In genomic region chr4:58999686-59000085, GRCm38 (mm10) we compare ENCODE assay signal across 10 mouse cellular contexts. TPM values are rescaled to one million over a fixed set of nuclear protein-coding genes. Genes with fewer than 3 reads are reported as not detected.
DNase-seq lines count a peak whose midpoint lies in the region; ATAC-seq and TF ChIP-seq lines count a peak whose summit lies in the region.
"Had no signal": no experiment of that assay in that cellular context is flagged by ENCODE, and none has a peak within 500 bp of the region (broad histone marks: within the 10 kb centered on the region; RNA-seq: fewer than 3 reads in every experiment).

No protein-coding gene starts in this region.

- TF ChIP-seq POLR2A in cortical plate, adult 2 months (IDR thresholded peaks at IDR 0.05; ENCODE audit: extremely low read depth, insufficient read depth, low read length): no peak
- TF ChIP-seq POLR2A in olfactory bulb, adult 2 months (IDR thresholded peaks at IDR 0.05; ENCODE audit: insufficient read depth, low read depth, low read length): no peak

- TF ChIP-seq CTCF in cortical plate, adult 2 months (IDR thresholded peaks at IDR 0.05; ENCODE audit: extremely low read depth, insufficient read depth, low read length): peak; percentile 84
- TF ChIP-seq CTCF in olfactory bulb, adult 2 months (IDR thresholded peaks at IDR 0.05; ENCODE audit: insufficient read depth, low read depth, low read length): peak; percentile 48; the same call in 1 of the 2 replicates

- no peak overlapping the region for H3K4me2 ChIP-seq in intestine, embryonic 14.5 days (ENCODE audit: low read length)
- H3K4me2 ChIP-seq in intestine, embryonic 15.5 days (replicated peaks): no peak overlapping the region
- H3K4me2 ChIP-seq: embryonic facial prominence, embryonic 15.5 days; neural tube, embryonic 13.5 days had no signal

- no peak overlapping the region for H3K27ac ChIP-seq in intestine, embryonic 14.5 days (ENCODE audit: low read depth)
- H3K27ac ChIP-seq in intestine, embryonic 15.5 days: no peak overlapping the region
- no peak overlapping the region for H3K27ac ChIP-seq in cortical plate, adult 2 months (ENCODE audit: insufficient read depth, low read length)
- no peak overlapping the region for H3K27ac ChIP-seq in olfactory bulb, adult 2 months (ENCODE audit: insufficient read depth, low read depth, low read length)
- H3K27ac ChIP-seq: embryonic facial prominence, embryonic 15.5 days; neural tube, embryonic 13.5 days had no signal

- no peaks in the 10 kb centered on the region for H3K9me3 ChIP-seq in intestine, embryonic 14.5 days (ENCODE audit: control insufficient read depth, low read length)
- no peaks in the 10 kb centered on the region for H3K9me3 ChIP-seq in intestine, embryonic 15.5 days
- H3K9me3 ChIP-seq: embryonic facial prominence, embryonic 15.5 days; neural tube, embryonic 13.5 days had no signal

- no peaks in the 10 kb centered on the region for H3K27me3 ChIP-seq in intestine, embryonic 14.5 days (replicated peaks; ENCODE audit: control insufficient read depth, insufficient read depth, low read length)
- no peaks in the 10 kb centered on the region for H3K27me3 ChIP-seq in intestine, embryonic 15.5 days (replicated peaks)
- H3K27me3 ChIP-seq: embryonic facial prominence, embryonic 15.5 days; neural tube, embryonic 13.5 days had no signal

- WGBS in intestine, embryonic 14.5 days: 9% methylated on average over 2 of the region's 2 CpGs
- WGBS in intestine, embryonic 15.5 days: 5% methylated on average over 2 of the region's 2 CpGs
- 1% methylated on average over 2 of the region's 2 CpGs for WGBS in olfactory bulb, adult 2 months

- no peaks in the 10 kb centered on the region for H3K36me3 ChIP-seq in intestine, embryonic 14.5 days (ENCODE audit: control insufficient read depth, insufficient read depth, low read length)
- no peaks in the 10 kb centered on the region for H3K36me3 ChIP-seq in intestine, embryonic 15.5 days
- H3K36me3 ChIP-seq: embryonic facial prominence, embryonic 15.5 days; neural tube, embryonic 13.5 days had no signal

- ATAC-seq in intestine, embryonic 14.5 days (replicated peaks; ENCODE audit: low FRiP score, low TSS enrichment, low read depth): no peak
- no peak for ATAC-seq in intestine, embryonic 15.5 days

- DNase-seq in intestine, embryonic 14.5 days (ENCODE audit: low spot score): peak; percentile 82
- DNase-seq in ZHBTc4 (ENCODE audit: low read depth, low spot score): peak; percentile 74
- peak; percentile 79 to 86 for DNase-seq in heart, postnatal 10 days
- peak; percentile 20 to 67 for DNase-seq in left cerebral cortex, adult 8-10 months (ENCODE audit: low spot score in 2 of 2)
- peak; percentile 69 for DNase-seq in testis, postnatal 14 days (ENCODE audit: low spot score)

- H3K9ac ChIP-seq in intestine, embryonic 14.5 days (ENCODE audit: low read length): no peak overlapping the region
- no peak overlapping the region for H3K9ac ChIP-seq in intestine, embryonic 15.5 days
- H3K9ac ChIP-seq: embryonic facial prominence, embryonic 15.5 days; neural tube, embryonic 13.5 days had no signal

- intact Hi-C loops in heart, postnatal 10 days (cut with DNase I): loop anchor here (1.0 to 5.0 kb wide), 2 partner anchors 14 to 732 kb away; no protein-coding TSS in a partner anchor

- no peak overlapping the region for H3K4me3 ChIP-seq in intestine, embryonic 14.5 days (ENCODE audit: low read depth, low read length)
- no peak overlapping the region for H3K4me3 ChIP-seq in intestine, embryonic 15.5 days (replicated peaks)
- no peak overlapping the region for H3K4me3 ChIP-seq in cortical plate, adult 2 months (ENCODE audit: insufficient read depth, low read length)
- H3K4me3 ChIP-seq in olfactory bulb, adult 2 months (ENCODE audit: insufficient read depth, low read depth, low read length): no peak overlapping the region
- H3K4me3 ChIP-seq: embryonic facial prominence, embryonic 15.5 days; neural tube, embryonic 13.5 days had no signal

- peaks cover 2% of the 10 kb centered on the region for H3K4me1 ChIP-seq in intestine, embryonic 14.5 days (replicated peaks; ENCODE audit: control insufficient read depth, insufficient read depth, low read length)
- peaks cover 5% of the 10 kb centered on the region; the same call in 1 of the 2 replicates for H3K4me1 ChIP-seq in intestine, embryonic 15.5 days (replicated peaks)
- H3K4me1 ChIP-seq in cortical plate, adult 2 months (ENCODE audit: control insufficient read depth, insufficient read depth, low read length): no peaks in the 10 kb centered on the region
- H3K4me1 ChIP-seq in olfactory bulb, adult 2 months (ENCODE audit: control insufficient read depth, insufficient read depth, low read length): peaks cover 5% of the 10 kb centered on the region

RNA-seq across cellular contexts. Expression of gene Gm20503, which starts 3.3 kb away (rescaled TPM):
- polyA plus RNA-seq in intestine, embryonic 14.5 days (2014; fragmentation: Nextera tagmentation; extraction: Ambion mirVana): 8.5 and 10.8 TPM in 2 replicates
- 11.4 and 12.0 TPM in 2 replicates for polyA plus RNA-seq in intestine, embryonic 15.5 days (2015; fragmentation: Nextera tagmentation; extraction: Ambion mirVana)
- polyA plus RNA-seq in cortical plate, adult 2 months (2012; rRNA removed): 0.08 TPM in 1 of 2 replicates, not detected in the other
- total RNA-seq in heart, postnatal 10 days (2021): 1 to 10 TPM; 3.7 TPM
- total RNA-seq in left cerebral cortex, adult 8-10 months (2022): 1 to 10 TPM in 1 of 4 experiments, under 1 TPM in 2, not detected in 1; 0.70 to 2.3 (median 0.80) TPM
- polyA plus RNA-seq in olfactory bulb, adult 2 months (2012; ENCODE audit: insufficient read depth, insufficient read length, low replicate concordance, missing spikeins): not detected in 2 replicates

RNA-seq across cellular contexts. Expression of gene Dnajc25, which starts 4.8 kb away (rescaled TPM):
- polyA plus RNA-seq in intestine, embryonic 14.5 days (2014; fragmentation: Nextera tagmentation; extraction: Ambion mirVana): 8.7 and 11.6 TPM in 2 replicates
- 12.5 and 13.1 TPM in 2 replicates for polyA plus RNA-seq in intestine, embryonic 15.5 days (2015; fragmentation: Nextera tagmentation; extraction: Ambion mirVana)
- polyA plus RNA-seq in cortical plate, adult 2 months (2012; rRNA removed): 3.2 and 3.3 TPM in 2 replicates
- 10 to 100 TPM; 15.9 to 18.2 TPM for total RNA-seq in heart, postnatal 10 days (2021)
- 1 to 10 TPM; 4.9 to 7.3 (median 6.1) TPM for total RNA-seq in left cerebral cortex, adult 8-10 months (2022)
- not detected in 2 replicates for polyA plus RNA-seq in olfactory bulb, adult 2 months (2012; ENCODE audit: insufficient read depth, insufficient read length, low replicate concordance, missing spikeins)

RNA-seq across cellular contexts. Expression of gene Ptgr1, which starts 12.8 kb away (rescaled TPM):
- 29.3 and 33.9 TPM in 2 replicates for polyA plus RNA-seq in intestine, embryonic 14.5 days (2014; fragmentation: Nextera tagmentation; extraction: Ambion mirVana)
- polyA plus RNA-seq in intestine, embryonic 15.5 days (2015; fragmentation: Nextera tagmentation; extraction: Ambion mirVana): 39.2 and 39.3 TPM in 2 replicates
- polyA plus RNA-seq in cortical plate, adult 2 months (2012; rRNA removed): 0.86 and 0.89 TPM in 2 replicates
- 1 to 10 TPM; 5.3 to 5.6 TPM for total RNA-seq in heart, postnatal 10 days (2021)
- 1 to 10 TPM; 1.6 to 2.7 (median 1.7) TPM for total RNA-seq in left cerebral cortex, adult 8-10 months (2022)
- polyA plus RNA-seq in olfactory bulb, adult 2 months (2012; ENCODE audit: insufficient read depth, insufficient read length, low replicate concordance, missing spikeins): not detected in 2 replicates

RNA-seq across cellular contexts. Expression of gene Gng10, which starts 35.2 kb away (rescaled TPM):
- polyA plus RNA-seq in intestine, embryonic 14.5 days (2014; fragmentation: Nextera tagmentation; extraction: Ambion mirVana): 103 and 130 TPM in 2 replicates
- polyA plus RNA-seq in intestine, embryonic 15.5 days (2015; fragmentation: Nextera tagmentation; extraction: Ambion mirVana): 85.6 and 113 TPM in 2 replicates
- polyA plus RNA-seq in cortical plate, adult 2 months (2012; rRNA removed): 61.1 and 62.7 TPM in 2 replicates
- 10 to 100 TPM; 32.1 to 32.9 TPM for total RNA-seq in heart, postnatal 10 days (2021)
- total RNA-seq in left cerebral cortex, adult 8-10 months (2022): 10 to 100 TPM; 63.7 to 72.9 (median 66.3) TPM
- not detected in 2 replicates for polyA plus RNA-seq in olfactory bulb, adult 2 months (2012; ENCODE audit: insufficient read depth, insufficient read length, low replicate concordance, missing spikeins)

RNA-seq across cellular contexts. Expression of gene Zkscan16, which starts 56.3 kb away (rescaled TPM):
- polyA plus RNA-seq in intestine, embryonic 14.5 days (2014; fragmentation: Nextera tagmentation; extraction: Ambion mirVana): 0.73 and 1.2 TPM in 2 replicates
- 0.20 and 0.40 TPM in 2 replicates for polyA plus RNA-seq in intestine, embryonic 15.5 days (2015; fragmentation: Nextera tagmentation; extraction: Ambion mirVana)
- polyA plus RNA-seq in cortical plate, adult 2 months (2012; rRNA removed): 14.7 and 17.1 TPM in 2 replicates
- total RNA-seq in heart, postnatal 10 days (2021): under 1 TPM; 0.12 TPM
- 10 to 100 TPM; 67.4 to 79.1 (median 70.4) TPM for total RNA-seq in left cerebral cortex, adult 8-10 months (2022)
- not detected in 2 replicates for polyA plus RNA-seq in olfactory bulb, adult 2 months (2012; ENCODE audit: insufficient read depth, insufficient read length, low replicate concordance, missing spikeins)

Comparison
In these comparisons a context has a peak if more than half of its experiments do, and no peak if none do; other contexts are left out.
1. RNA of gene Ptgr1, which starts 12.8 kb away (polyA plus RNA-seq): 39.2 to 39.3 TPM in intestine, embryonic 15.5 days and 29.3 to 33.9 TPM in intestine, embryonic 14.5 days; 0.86 to 0.89 TPM in cortical plate, adult 2 months and not detected in olfactory bulb, adult 2 months; every median in the first group is over 10 times any median in the second.
2. Peak in every context shown above with its lines, with median percentiles within 50 percentile points of each other: DNase-seq.